ENCODE assay signal across 14 mouse cellular contexts in the genomic region with DNA sequence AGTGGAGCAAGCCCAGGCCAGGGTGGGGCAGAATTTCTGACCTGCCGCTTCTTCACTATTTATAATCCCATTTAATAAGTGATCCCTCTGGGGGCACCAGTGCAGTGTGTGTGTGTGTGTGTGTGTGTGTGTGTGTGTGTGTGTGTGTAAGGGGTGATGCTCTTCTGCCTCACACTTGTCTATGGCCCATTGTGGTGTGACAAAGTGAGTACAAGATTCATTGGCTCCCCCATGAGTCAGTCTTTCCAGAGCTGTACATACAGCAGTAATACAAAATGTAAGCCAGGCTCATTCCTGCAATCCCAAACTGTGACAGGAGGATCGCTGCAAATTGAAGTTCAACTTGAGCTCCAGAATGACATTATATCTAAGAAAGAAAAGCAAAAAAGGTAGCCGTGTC. TPM values are rescaled to one million over a fixed set of nuclear protein-coding genes. Genes with fewer than 3 reads are reported as not detected.
"Had no signal": no experiment of that assay in that cellular context is flagged by ENCODE, and none has a peak within 500 bp of the region (broad histone marks: within the 10 kb centered on the region; RNA-seq: fewer than 3 reads in every experiment).

No protein-coding gene starts in this region.

- DNase-seq: kidney, adult 18-20 months; kidney, adult 9 months; kidney, postnatal 25 days; layer of hippocampus, adult 9-11 months; liver; liver, embryonic 13.5 days; lung, embryonic 14.5 days; thymus, postnatal 25 days had no signal

- H3K36me3 ChIP-seq: limb, embryonic 10.5 days; limb, embryonic 13.5 days; liver, embryonic 13.5 days; midbrain, embryonic 12.5 days had no signal

- H3K9ac ChIP-seq: limb, embryonic 13.5 days; liver, embryonic 13.5 days; lung, embryonic 14.5 days; midbrain, embryonic 12.5 days had no signal

- H3K4me1 ChIP-seq: liver, embryonic 13.5 days had no signal

- H3K4me2 ChIP-seq: limb, embryonic 13.5 days; liver, embryonic 13.5 days; lung, embryonic 14.5 days; midbrain, embryonic 12.5 days had no signal

- H3K27me3 ChIP-seq: limb, embryonic 13.5 days; liver, embryonic 13.5 days had no signal

- H3K4me3 ChIP-seq: layer of hippocampus, adult 2 months; limb, embryonic 10.5 days; limb, embryonic 13.5 days; liver, embryonic 13.5 days; megakaryocyte, embryonic 14.5 days; midbrain, embryonic 12.5 days had no signal

- H3K9me3 ChIP-seq: limb, embryonic 10.5 days; limb, embryonic 13.5 days; liver, embryonic 13.5 days; megakaryocyte, embryonic 14.5 days; midbrain, embryonic 12.5 days had no signal

- H3K27ac ChIP-seq: layer of hippocampus, adult 2 months; limb, embryonic 10.5 days; limb, embryonic 13.5 days; liver, embryonic 13.5 days; midbrain, embryonic 12.5 days had no signal

RNA-seq across cellular contexts. Expression of a gene that starts 51.9 kb away (rescaled TPM):
- polyA plus RNA-seq: small intestine, adult 2 months had no signal
